Mouse (Mus musculus) adrenal gland, adult 10 weeks (tissue): ENCODE results near the gene Lingo3. TPM values are rescaled to one million over a fixed set of nuclear protein-coding genes. Genes with fewer than 3 reads are reported as not detected.

Experiments
- polyA plus RNA-seq: library from polyadenylated mRNA; stranded (reverse); fragments of 350-450 nt; fragmentation: Illumina TruSeq; extraction: RNeasy Lipid Tissue Mini Kit (QIAGEN cat#74804); gene quantifications from one replicate; pipeline ENCODE4 v1.2.3, GENCODE M21; 2014; ENCODE audit warnings: low read depth, low replicate concordance

Gene Lingo3
- polyA plus RNA-seq, result 0.76 TPM

GRCm38 (mm10) chr10:80843931-80844547, at the start of gene Lingo3:
TSS of gene Lingo3 (minus strand) at chr10:80844039.

DNA sequence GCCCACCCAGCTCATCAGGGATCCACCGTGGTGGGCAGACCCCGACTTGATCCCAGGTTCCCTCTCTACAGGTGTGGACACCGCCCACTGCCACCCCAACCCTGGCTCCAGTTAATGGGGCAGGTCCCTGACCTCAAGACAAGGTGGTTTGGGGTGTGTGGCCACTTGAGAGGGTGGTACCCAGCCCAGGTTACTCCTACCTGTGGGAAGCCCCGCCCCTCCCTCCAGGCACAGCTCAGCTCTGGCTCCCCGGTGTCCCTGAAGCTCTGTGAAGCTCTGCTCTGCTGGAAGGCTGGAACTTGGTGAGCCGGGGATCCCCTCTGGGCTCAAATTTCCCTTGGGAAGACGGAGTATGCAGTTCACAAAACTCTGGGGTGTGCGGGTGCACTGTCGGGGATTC, 27.7 kb upstream of the Lingo3 start, which contains the start of gene Tmprss9:
Gene Tmprss9 (plus strand): TSS at position 268 of the 400 bp plus-strand sequence.

DNA sequence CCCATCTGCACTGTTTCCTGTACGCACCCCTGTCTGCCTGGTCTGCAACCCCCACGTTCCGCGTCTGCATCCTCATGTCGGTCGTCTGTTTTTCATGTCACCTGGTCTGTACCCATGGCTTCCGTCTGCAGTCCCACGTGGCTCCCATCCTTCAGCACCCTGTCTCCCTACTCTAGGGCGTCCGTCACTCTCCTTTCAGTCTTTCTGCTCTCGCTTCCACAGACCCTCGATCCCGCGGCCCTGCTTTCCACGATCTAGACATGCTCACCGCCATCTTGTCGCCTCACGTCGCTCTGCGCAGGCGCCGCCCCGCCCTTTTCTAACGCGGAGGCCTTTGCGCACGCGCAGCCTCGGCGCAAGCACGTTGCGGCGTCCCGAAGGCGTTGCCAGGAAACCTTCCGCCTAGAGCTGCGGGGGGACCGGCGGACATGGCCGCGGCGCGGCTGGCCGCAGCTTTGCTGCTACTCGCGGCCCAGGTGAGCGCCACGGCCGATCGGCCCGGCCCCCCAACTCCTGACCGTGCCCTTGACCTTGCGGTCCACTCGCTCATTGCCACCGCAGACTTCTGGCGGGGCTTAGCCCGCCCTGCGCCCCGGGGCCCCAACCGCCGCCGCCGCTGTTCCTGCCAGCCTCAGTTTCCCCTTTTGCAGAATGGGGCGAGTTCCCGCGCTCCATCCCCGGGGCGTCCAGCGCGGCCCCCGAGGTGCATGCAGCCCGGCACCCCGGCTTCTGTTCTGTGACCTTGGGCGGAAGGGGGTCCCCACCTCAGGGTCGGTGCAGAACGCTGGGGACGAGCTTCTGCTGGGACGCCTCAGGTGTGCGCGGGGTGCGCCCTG, 11.3 kb upstream of the Lingo3 start, which contains the start of the genes Lsm7 and Sppl2b:
Gene Lsm7 (minus strand): TSS at position 297 of the 836 bp plus-strand sequence.
Gene Sppl2b (plus strand): TSS at position 363 of the 836 bp plus-strand sequence.

DNA sequence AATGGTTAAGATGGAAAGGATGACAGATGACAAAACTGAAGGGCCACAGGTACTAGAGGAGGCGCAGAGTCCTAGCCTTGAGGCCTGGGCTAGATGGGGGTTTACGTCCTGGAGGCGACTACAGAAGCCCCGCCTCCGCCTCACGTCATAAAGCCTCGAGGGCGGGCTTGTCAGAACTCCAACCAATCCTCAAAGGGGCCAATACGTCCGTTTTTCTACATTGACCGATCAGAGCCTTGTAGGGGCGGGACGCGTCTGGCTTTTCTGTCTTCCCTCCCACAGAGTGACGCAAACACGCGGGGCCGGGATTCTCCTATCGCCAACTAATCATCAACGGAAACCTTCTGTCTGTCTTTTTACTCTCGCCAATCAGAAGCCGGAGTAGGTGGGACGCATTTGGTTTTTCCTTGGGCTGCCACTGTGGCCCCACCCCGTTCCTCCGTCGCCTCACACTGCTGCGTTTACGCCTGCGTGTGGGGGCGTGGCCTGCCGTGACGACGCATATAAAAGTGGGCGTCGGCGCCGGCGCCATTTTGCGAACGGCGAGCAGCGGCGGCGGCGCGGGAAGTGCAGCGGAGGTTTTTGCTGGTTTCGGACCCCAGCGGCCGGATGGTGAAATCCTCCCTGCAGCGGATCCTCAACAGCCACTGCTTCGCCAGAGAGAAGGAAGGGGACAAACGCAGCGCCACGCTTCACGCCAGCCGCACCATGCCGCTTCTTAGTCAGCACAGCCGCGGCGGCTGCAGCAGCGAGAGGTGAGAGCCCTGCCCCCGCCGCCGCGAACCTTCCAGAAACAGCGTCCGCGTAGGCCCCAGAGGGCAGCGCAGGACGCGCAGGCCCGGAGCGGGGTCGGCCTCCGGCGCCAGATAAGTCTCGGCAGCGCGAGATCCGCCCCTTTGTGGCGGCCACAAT, 17.4 kb downstream of the Lingo3 start, which contains the start of gene Oaz1:
Gene Oaz1 (plus strand): TSS at position 506 of the 912 bp plus-strand sequence.

DNA sequence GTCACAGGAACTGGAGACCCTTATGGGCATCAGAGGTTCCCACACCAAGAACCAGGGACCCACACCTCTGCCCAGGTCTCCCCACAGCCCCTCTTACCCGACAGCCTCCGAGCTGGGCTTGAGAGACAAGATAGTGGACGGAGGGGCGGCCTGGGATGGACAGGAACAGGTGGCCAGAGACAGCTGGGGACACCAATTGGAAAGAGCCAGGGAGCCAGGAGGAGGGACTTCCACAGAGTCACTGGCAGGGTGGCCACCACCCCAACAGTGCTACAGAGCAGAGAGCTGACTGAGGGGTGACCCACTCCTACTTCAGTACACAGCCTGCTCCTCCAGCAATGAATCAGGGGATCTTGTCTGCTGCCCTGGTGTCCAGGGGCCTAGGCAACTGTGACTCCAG, 30.5 kb downstream of the Lingo3 start, which contains the start of gene Jsrp1:
Gene Jsrp1 (minus strand): TSS at position 133 of the 400 bp plus-strand sequence.

DNA sequence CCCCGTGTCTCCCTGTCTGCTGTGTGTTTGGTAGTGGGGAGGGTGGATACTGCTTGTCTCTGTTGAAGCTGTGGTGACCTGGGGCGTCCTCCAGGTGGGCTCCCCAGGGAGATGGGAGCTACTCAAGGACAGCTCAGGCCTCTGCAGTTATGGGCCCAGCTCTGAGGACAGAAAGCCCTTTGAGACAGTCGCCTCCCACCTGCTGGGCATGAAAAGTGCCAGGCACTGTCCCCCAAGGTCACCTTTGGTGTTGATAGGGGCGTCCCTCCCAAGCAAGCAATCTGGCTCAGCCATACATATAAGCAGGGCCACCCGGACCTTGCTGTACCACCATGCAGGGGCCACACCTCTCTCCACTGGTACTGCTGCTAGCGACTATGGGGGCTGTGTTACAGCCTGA, 38.9 kb downstream of the Lingo3 start, which contains the start of gene Amh:
Gene Amh (plus strand): TSS at position 328 of the 400 bp plus-strand sequence.

DNA sequence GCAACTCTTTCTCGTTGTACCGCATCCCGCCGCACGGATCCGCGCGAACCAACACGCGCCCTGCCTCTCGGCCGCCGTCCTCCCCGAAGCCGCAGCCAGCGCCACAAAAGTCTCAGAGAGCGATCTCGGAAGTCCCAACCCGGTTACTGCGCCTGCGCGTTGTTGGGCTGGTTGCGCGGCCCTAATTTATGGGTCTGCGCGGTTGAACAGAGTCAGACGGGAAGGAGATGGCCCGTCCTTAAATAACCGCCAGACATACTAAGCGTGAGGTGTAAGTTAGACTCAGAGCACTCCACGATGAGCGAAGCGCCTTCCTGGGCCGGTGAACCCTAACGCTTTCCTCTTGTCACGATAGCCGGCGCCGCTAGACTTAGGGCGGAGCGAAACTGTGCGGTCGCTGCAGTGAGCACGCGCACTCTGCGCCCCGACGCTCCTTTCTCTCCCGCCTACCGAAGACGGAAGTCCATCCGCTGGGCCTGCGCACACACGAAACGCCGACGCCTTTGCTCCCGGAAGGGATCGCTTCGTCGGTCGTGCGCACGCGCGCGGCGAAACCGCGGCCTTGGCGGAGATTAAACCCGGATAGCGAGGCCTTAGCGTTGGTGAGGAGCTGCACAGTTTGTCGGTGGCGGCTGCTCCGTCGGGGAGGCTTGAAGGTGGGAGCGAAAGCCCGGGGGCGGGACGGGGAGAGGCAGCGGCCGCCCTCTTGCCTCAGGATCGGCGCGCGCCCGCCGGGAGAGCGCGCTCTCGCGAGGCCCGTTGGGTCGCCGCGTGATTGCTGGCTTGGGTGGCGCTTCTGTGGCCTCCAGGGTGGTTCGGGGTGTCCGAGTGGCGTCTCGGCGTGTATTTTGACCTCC, 45.5 kb downstream of the Lingo3 start, which contains the start of the genes Sf3a2 and Plekhj1:
Gene Sf3a2 (plus strand): TSS at position 49 of the 857 bp plus-strand sequence.
Gene Plekhj1 (minus strand): TSS at position 477 of the 857 bp plus-strand sequence.

Other genes with a start within 250 kb of the Lingo3 start
- gene Scamp4, start 241.2 kb downstream of the Lingo3 start, polyA plus RNA-seq, result 1.0 TPM
- gene Adat3, start 241.2 kb downstream of the Lingo3 start, polyA plus RNA-seq, result not detected
- not detected for gene Gm49322, start 238.0 kb downstream of the Lingo3 start, polyA plus RNA-seq
- gene Csnk1g2, start 221.2 kb downstream of the Lingo3 start, polyA plus RNA-seq, result 2.0 TPM
- 0.58 TPM for gene Btbd2, start 187.0 kb downstream of the Lingo3 start, polyA plus RNA-seq
- gene Mknk2, start 165.9 kb downstream of the Lingo3 start, polyA plus RNA-seq, result 3.6 TPM
- gene Mob3a, start 142.1 kb downstream of the Lingo3 start, polyA plus RNA-seq, result 3.9 TPM
- not detected for gene Izumo4, start 141.9 kb downstream of the Lingo3 start, polyA plus RNA-seq
- 9.3 TPM for gene Ap3d1, start 101.8 kb downstream of the Lingo3 start, polyA plus RNA-seq
- 3.6 TPM for gene Dot1l, start 88.8 kb downstream of the Lingo3 start, polyA plus RNA-seq
- 2.6 TPM for gene Sf3a2, start 45.8 kb downstream of the Lingo3 start, polyA plus RNA-seq
- gene Plekhj1, start 45.4 kb downstream of the Lingo3 start, polyA plus RNA-seq, result 2.5 TPM
- gene Amh, start 38.8 kb downstream of the Lingo3 start, polyA plus RNA-seq, result not detected
- not detected for gene Jsrp1, start 30.5 kb downstream of the Lingo3 start, polyA plus RNA-seq
- 163 TPM for gene Oaz1, start 17.4 kb downstream of the Lingo3 start, polyA plus RNA-seq
- gene Lsm7, start 11.2 kb upstream of the Lingo3 start, polyA plus RNA-seq, result 3.7 TPM
- gene Sppl2b, start 11.2 kb upstream of the Lingo3 start, polyA plus RNA-seq, result not detected
- not detected for gene Tmprss9, start 27.8 kb upstream of the Lingo3 start, polyA plus RNA-seq
- not detected for gene Timm13, start 56.9 kb upstream of the Lingo3 start, polyA plus RNA-seq
- 0.23 TPM for gene Lmnb2, start 74.2 kb upstream of the Lingo3 start, polyA plus RNA-seq
- gene Gadd45b, start 86.0 kb upstream of the Lingo3 start, polyA plus RNA-seq, result 28.2 TPM
- 10.1 TPM for gene Gng7, start 170.9 kb upstream of the Lingo3 start, polyA plus RNA-seq
- 0.93 TPM for gene Diras1, start 181.6 kb upstream of the Lingo3 start, polyA plus RNA-seq
- 1.7 TPM for gene Slc39a3, start 193.4 kb upstream of the Lingo3 start, polyA plus RNA-seq
- 2.3 TPM for gene Sgta, start 216.1 kb upstream of the Lingo3 start, polyA plus RNA-seq
- gene Thop1, start 226.0 kb upstream of the Lingo3 start, polyA plus RNA-seq, result not detected